Mouse (Mus musculus) lung, postnatal 0 days (tissue): ENCODE data around the gene Ror1.

Experiments
- CTCF ChIP-seq: IDR thresholded peaks from 2 replicates; pipeline ENCODE4 v1.5.1; 2016; ENCODE audit warnings: antibody characterized with exemption, mild to moderate bottlenecking
- EP300 ChIP-seq: IDR thresholded peaks from 2 replicates; pipeline ENCODE4 v1.6.1; 2016; ENCODE audit warnings: antibody characterized with exemption, mild to moderate bottlenecking, control low read depth

DNA sequence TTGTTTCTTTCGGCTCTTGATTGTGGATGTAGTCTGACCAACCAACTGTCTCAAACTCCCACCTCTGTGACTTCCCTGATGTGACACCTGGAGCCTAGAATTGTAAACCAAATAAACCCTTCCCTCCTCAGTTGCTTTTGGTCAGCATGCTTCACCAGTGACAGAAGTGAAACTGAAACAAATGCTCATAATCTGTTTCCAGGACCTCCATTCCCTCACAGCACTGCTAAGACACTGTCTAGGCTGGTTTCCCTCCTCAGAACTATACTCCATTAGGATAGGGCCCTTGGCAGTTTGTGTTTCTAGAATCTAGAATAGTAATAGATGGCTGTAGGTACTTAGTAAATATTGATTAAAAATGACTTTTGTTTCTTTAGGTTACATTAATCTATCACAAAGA, 168.3 kb downstream of the Ror1 start:
- TF ChIP-seq CTCF (no peak), EP300 (no peak)
